Mouse (Mus musculus) MEL (cell line): ENCODE measurements around the gene Gm21969.

Experiments used
- CHD1 ChIP-seq: IDR thresholded peaks from 2 replicates; pipeline ENCODE4 v1.6.1; 2012; ENCODE audit warnings: low read depth, mild to moderate bottlenecking, inconsistent platforms, low read length, improper control_type of control experiment
- CHD2 ChIP-seq: IDR thresholded peaks from 2 replicates; pipeline ENCODE4 v1.6.1; 2011; ENCODE audit warnings: low read length, improper control_type of control experiment
- CTCF ChIP-seq, 3 experiments: IDR thresholded peaks in 2 of 3; conservative IDR thresholded peaks in 1 of 3; 2 replicates each; pipeline ENCODE4 v1.5.1; 2011 to 2012; ENCODE audit warnings: low read length in 3 of 3, low read depth in 2 of 3, mild to moderate bottlenecking in 2 of 3, improper control_type of control experiment in 1 of 3, inconsistent platforms in 1 of 3, mixed read lengths in 1 of 3, moderate library complexity in 1 of 3; ENCODE audit not compliant: control insufficient read depth in 1 of 3, insufficient read depth in 1 of 3, poor library complexity in 1 of 3, severe bottlenecking in 1 of 3
- EP300 ChIP-seq, 2 experiments: IDR thresholded peaks; 2 replicates each; pipeline ENCODE4 v1.6.1; 2011; ENCODE audit warnings: improper control_type of control experiment in 2 of 2, low read length in 2 of 2, low read depth in 1 of 2, mild to moderate bottlenecking in 1 of 2
- ETS1 ChIP-seq: IDR thresholded peaks from 2 replicates; pipeline ENCODE4 v1.6.1; 2012; ENCODE audit warnings: low read depth, mild to moderate bottlenecking, inconsistent platforms, low read length, improper control_type of control experiment, moderate library complexity
- GATA1 ChIP-seq: IDR thresholded peaks from 2 replicates; pipeline ENCODE4 v1.6.1; 2011; ENCODE audit warnings: low read depth, low read length, improper control_type of control experiment
- HCFC1 ChIP-seq: IDR thresholded peaks from 2 replicates; pipeline ENCODE4 v1.6.1; 2012; ENCODE audit warnings: low read depth, mild to moderate bottlenecking, inconsistent platforms, low read length, improper control_type of control experiment, moderate library complexity
- MAFK ChIP-seq: IDR thresholded peaks from 2 replicates; pipeline ENCODE4 v1.6.1; 2011; ENCODE audit warnings: low read depth, mild to moderate bottlenecking, low read length, improper control_type of control experiment, borderline replicate concordance
- MEF2A ChIP-seq: IDR thresholded peaks from 2 replicates; pipeline ENCODE4 v1.6.1; 2014; ENCODE audit warnings: low read depth, mild to moderate bottlenecking, inconsistent platforms, low read length, improper control_type of control experiment; ENCODE audit not compliant: poor library complexity, insufficient replicate concordance, severe bottlenecking; ENCODE audit errors: extremely low read depth
- NRF1 ChIP-seq: IDR thresholded peaks from 2 replicates; pipeline ENCODE4 v1.6.1; 2014; ENCODE audit warnings: low read depth, mild to moderate bottlenecking, inconsistent platforms, low read length, improper control_type of control experiment, moderate library complexity; ENCODE audit not compliant: poor library complexity, insufficient read depth, severe bottlenecking
- POLR2A ChIP-seq, 2 experiments: IDR thresholded peaks; 2 replicates each; pipeline ENCODE4 v1.6.1; 2011 to 2012; ENCODE audit warnings: low read length in 2 of 2, mild to moderate bottlenecking in 2 of 2, control low read depth in 1 of 2, improper control_type of control experiment in 1 of 2, low read depth in 1 of 2, moderate library complexity in 1 of 2; ENCODE audit not compliant: control insufficient read depth in 1 of 2, insufficient read depth in 1 of 2, poor library complexity in 1 of 2
- SIN3A ChIP-seq: IDR thresholded peaks from 2 replicates; pipeline ENCODE4 v1.6.1; 2012; ENCODE audit warnings: low read length, improper control_type of control experiment, inconsistent platforms
- TAL1 ChIP-seq: IDR thresholded peaks from 2 replicates; pipeline ENCODE4 v1.6.1; 2012; ENCODE audit warnings: mild to moderate bottlenecking, inconsistent platforms, low read length, moderate library complexity, mixed read lengths
- USF1 ChIP-seq: IDR thresholded peaks from 2 replicates; pipeline ENCODE4 v1.6.1; 2014; ENCODE audit warnings: low read depth, mild to moderate bottlenecking, inconsistent platforms, low read length, improper control_type of control experiment, moderate library complexity

GRCm38 (mm10) chr4:139608975-139609374, 6.0 kb downstream of the Gm21969 start:
- TF ChIP-seq SIN3A (no peak), HCFC1 (no peak), CHD2 (no peak), CTCF (IDR thresholded peaks at IDR 0.05 in 2 of 3, conservative IDR thresholded peaks at IDR 0.05 in 1 of 3; ENCODE audit: control insufficient read depth in 1 of 3, insufficient read depth in 1 of 3, low read depth in 2 of 3, low read length in 3 of 3, poor library complexity in 1 of 3, severe bottlenecking in 1 of 3) (no peak), TAL1 (no peak), EP300 (IDR thresholded peaks at IDR 0.05; ENCODE audit: low read depth in 1 of 2, low read length in 2 of 2) (no peak), USF1 (no peak), MEF2A (no peak), NRF1 (no peak), POLR2A (IDR thresholded peaks at IDR 0.05; ENCODE audit: control insufficient read depth in 1 of 2, insufficient read depth in 1 of 2, low read depth in 1 of 2, low read length in 2 of 2, poor library complexity in 1 of 2) (no peak), GATA1 (no peak), ETS1 (no peak), MAFK (no peak), CHD1 (no peak)
